Mouse (Mus musculus) Muller cell, postnatal 12 days (primary cell): ENCODE measurements around the gene Ackr4.

Experiments used
- DNase-seq: peaks from one replicate; pipeline ENCODE4 v3.0.0-alpha.2; 2015; ENCODE audit errors: inconsistent ontology term

Gene Ackr4

GRCm38 (mm10) chr9:104126833-104127232 is at the start of gene Ackr4:
TSS of gene Ackr4 (minus strand) at chr9:104126933.
- DNase-seq, result no peak

DNA sequence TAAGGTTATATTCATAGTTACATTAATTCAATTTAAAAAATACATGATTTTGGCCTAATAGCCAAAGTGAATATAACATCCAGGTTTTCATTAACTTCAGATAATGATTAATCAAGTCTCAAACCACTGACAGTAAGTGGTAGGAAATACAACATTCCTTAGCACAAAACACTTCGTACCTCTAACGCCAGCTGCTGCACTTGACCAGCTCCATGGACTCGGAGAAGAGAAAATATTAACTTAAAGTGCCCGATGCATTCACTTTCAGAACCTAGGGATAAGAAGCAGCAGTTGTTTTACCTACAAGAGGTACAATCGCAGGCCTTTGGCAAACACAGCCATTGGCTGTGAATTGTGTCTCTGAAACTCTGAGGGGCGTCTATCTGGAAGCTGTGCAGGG is 45.6 kb upstream of the Ackr4 start:
- no peak for DNase-seq

DNA sequence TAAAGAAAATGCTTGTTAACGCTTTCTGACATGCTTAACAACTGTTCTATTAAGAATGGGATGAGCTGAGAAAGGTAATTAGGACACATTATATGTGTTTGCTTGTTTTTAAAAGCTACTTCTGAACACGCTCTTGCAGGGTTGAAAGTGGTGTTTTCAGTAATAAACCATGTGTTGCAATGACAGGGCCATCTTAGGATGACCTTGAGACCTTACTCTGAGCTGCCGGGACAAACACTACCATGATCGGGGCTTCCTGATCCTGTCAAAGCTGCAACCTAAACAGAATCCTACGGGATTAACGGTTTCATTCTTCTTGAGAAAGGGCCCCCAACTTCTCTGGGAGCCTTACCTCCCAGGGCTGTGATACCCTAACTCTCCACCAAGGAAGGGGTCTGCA is 44.9 kb upstream of the Ackr4 start:
- no peak for DNase-seq

GRCm38 (mm10) chr9:104169986-104170385 is 43.3 kb upstream of the Ackr4 start:
- no peak for DNase-seq

- no peak for DNase-seq
Measured at GRCm38 (mm10) chr9:104165926-104166325, 39.2 kb upstream of the Ackr4 start.

- no peak for DNase-seq
Measured at GRCm38 (mm10) chr9:104164194-104164593, 37.5 kb upstream of the Ackr4 start.

DNA sequence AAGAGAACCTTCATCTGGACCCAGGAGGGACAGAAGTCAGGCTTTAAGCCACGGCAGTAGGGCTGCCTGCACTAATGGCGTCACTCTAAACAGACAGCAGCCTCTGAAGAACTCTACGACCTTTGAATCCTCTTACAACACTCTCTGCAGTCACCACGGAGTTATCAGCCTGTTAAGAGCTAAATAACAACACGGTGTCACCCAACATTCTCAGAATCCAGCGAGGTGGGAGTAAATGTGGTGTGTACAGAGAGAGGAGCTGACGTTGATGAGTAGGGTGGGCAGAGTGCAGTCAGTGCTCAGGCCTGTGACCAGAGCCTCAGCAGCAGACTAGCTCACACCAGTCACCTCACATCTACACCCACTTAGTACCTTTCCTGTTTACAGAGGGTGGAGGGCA is 34.4 kb upstream of the Ackr4 start:
- DNase-seq, result no peak

DNA sequence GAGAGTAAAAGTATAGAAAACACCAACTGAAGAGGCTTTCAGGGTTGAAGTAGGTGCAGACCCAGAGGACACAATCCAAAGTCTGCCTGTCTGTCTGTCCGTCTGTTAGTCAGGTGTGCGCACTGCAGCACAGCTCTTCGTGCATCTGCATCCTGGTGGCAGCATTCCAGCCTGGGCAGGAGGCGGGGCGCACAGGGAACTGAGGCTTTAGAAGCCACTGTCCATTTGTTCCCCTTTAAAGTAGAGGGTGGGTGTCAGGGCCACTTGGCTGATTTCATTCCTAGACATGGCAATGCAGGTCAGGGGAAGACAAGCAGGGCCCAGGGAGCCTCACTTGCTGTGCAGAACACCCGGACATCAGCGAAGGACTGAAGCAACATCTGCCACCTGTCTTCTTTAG is 30.6 kb upstream of the Ackr4 start:
- DNase-seq, result no peak

- DNase-seq, result no peak
Measured at GRCm38 (mm10) chr9:104156506-104156905, 29.8 kb upstream of the Ackr4 start.

GRCm38 (mm10) chr9:104155100-104155715 is 28.5 kb upstream of the Ackr4 start:
- DNase-seq, result no peak

- DNase-seq, result no peak
Measured at GRCm38 (mm10) chr9:104152121-104152520, 25.4 kb upstream of the Ackr4 start.

DNA sequence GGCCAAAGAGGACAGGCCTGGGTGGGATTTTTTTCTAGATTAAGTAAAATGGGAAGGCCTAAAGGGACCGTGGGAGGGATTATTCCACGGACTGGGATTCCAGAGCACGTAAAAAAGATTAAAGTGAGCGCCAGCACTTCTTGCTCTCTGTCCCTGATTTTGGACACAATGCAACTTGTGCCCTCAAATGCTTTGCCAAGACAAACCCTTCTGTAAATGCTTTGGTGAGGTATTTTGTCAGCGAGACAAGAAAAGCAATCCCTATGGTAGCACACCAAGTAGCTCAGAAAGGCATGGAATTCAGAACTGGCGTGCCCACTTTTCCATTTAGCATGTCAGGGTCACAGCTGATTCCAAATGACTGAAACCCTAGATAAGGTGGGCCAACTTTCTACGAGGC is 22.2 kb upstream of the Ackr4 start:
- DNase-seq, result no peak

DNA sequence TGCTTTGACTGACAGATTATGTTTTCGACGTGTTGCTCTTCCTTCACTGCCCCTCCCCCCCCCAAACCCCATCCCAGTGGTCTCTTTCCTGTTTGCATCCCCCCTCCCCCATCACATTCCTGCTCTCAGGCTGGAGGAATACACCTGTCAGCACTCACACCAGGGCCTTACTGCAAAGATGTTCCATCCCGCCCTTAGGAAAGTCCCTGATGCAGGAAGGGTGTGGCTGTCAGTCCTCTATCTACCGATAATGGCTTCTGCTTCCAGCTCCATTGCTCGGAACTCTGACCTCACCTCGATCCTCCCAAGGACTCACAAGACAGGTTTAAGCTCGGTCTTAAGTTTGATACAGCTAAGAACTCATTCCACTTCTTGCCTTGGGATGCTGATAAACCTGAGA is 19.9 kb upstream of the Ackr4 start:
- DNase-seq, result no peak

DNA sequence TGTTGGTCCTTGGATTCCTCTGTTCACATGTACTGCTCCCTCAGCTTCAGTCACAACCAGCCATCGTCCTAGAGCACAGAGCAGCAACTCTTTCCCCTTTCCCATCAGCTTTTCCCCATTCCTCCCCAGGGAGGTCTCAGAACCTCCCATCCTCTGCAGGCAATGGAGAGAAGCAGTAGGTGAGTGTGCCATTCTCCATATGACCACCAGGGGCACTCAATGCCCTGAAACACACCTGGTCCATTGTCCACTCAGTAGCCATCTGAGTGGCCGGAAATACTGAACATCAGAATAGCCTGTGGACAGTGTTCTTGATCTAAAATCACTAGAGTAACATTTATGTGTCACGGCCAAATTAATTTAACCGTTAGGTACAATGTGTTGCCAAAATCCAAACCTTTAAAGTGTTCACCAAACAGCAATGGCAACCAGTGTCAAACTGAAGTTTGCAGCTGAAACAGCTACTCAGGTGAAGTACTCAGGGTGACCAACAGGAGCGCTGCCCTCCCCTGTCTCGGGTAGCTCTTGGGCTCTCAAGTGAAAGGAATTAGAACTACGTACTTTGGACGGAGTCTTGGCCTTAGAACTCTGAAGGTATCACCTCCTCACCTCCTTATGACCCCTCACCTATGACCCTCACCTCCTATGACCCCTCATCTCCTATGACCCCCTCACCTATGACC is 17.7 kb upstream of the Ackr4 start:
- DNase-seq, result no peak

GRCm38 (mm10) chr9:104142805-104143204 is 16.1 kb upstream of the Ackr4 start:
- DNase-seq, result no peak

GRCm38 (mm10) chr9:104140351-104140750 is 13.6 kb upstream of the Ackr4 start:
- no peak for DNase-seq

- no peak for DNase-seq
Measured at GRCm38 (mm10) chr9:104130141-104130755, 3.5 kb upstream of the Ackr4 start.

GRCm38 (mm10) chr9:104128110-104128509 is 1.4 kb upstream of the Ackr4 start:
- peak; percentile 39 for DNase-seq

GRCm38 (mm10) chr9:104123622-104124021 is 3.1 kb downstream of the Ackr4 start:
- peak; percentile 47 for DNase-seq

DNA sequence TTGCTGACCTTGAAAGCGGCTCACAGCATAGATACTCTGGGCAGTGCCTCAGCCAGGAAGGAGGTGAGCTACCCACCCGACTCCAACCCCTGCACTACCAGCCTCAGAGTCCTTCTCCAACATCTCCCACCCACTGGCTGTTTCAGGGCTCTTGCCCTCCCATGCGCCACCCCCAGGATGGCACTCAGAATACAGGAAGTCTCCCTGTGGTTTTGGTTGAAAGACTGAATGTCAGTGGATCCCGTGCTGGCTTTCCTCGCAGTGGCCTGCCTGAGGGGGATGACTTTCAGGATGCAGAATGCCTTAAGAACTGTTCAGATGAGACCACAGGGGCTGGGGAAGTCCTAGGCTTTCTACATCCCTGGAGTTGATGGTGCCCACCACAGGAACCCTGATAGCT is 3.6 kb downstream of the Ackr4 start:
- no peak for DNase-seq

GRCm38 (mm10) chr9:104109151-104109550 is 17.6 kb downstream of the Ackr4 start:
- DNase-seq, result no peak

GRCm38 (mm10) chr9:104108571-104109143 is 18.1 kb downstream of the Ackr4 start:
- no peak for DNase-seq

- no peak for DNase-seq
Measured at GRCm38 (mm10) chr9:104107482-104107881, 19.3 kb downstream of the Ackr4 start.
